Mouse (Mus musculus) limb, embryonic 10.5 days (tissue): Measurements from ENCODE around the gene Rcan2. TPM values are rescaled to one million over a fixed set of nuclear protein-coding genes. Genes with fewer than 3 reads are reported as not detected.

Source experiments
- DNase-seq: peaks from one replicate; pipeline ENCODE4 v3.0.0-alpha.2; 2017; ENCODE audit warnings: low spot score
- H3K27ac ChIP-seq: fragments of 300-500 bp; sonication (generic); 2 replicates; pipeline ENCODE4 v1.5.1; 2016; ENCODE audit warnings: mild to moderate bottlenecking
- H3K27me3 ChIP-seq: fragments of 300-500 bp; sonication (generic); 2 replicates; pipeline ENCODE4 v1.6.1; 2016; ENCODE audit warnings: low read depth, mild to moderate bottlenecking; ENCODE audit not compliant: poor library complexity, severe bottlenecking
- H3K36me3 ChIP-seq: fragments of 300-500 bp; sonication (generic); 2 replicates; pipeline ENCODE4 v1.6.1; 2016; ENCODE audit warnings: mild to moderate bottlenecking, moderate library complexity
- H3K4me1 ChIP-seq: fragments of 300-500 bp; sonication (generic); 2 replicates; pipeline ENCODE4 v1.6.1; 2016
- H3K4me3 ChIP-seq: fragments of 300-500 bp; sonication (generic); 2 replicates; pipeline ENCODE4 v1.5.1; 2016; ENCODE audit warnings: mild to moderate bottlenecking, moderate library complexity
- H3K9me3 ChIP-seq: fragments of 300-500 bp; sonication (generic); replicated peaks from 2 replicates; pipeline ENCODE4 v1.6.1; 2016; ENCODE audit warnings: mild to moderate bottlenecking
- WGBS: fragments of 180-500 bp; shearing (Covaris S2); methylation state at CpG from one replicate; pipeline ENCODE4 v1.1.7; 2016; 5-methylcytosine and 5-hydroxymethylcytosine counted together
- polyA plus RNA-seq: library from polyadenylated mRNA; unstranded; fragments of >200 nt; fragmentation: Nextera tagmentation; extraction: Ambion mirVana; gene quantifications from 2 replicates; pipeline ENCODE4 v1.2.1, GENCODE M21; 2016

Rcan2 gene
- polyA plus RNA-seq, 1 experiment from 2014 or later: 1.9 TPM

- H3K4me1 ChIP-seq: 0 out of 2 replicates have a peak, but pooled peaks cover 11% of the 10 kb centered on the region
- no peak for DNase-seq
- H3K9me3 ChIP-seq: no peaks in the 10 kb centered on the region
- H3K36me3 ChIP-seq: no peaks in the 10 kb centered on the region
- H3K27me3 ChIP-seq: peaks cover 1% of the 10 kb centered on the region; the same call in 1 of the 2 replicates
- WGBS: 94% methylated on average over 4 of the region's 4 CpGs
- no peak overlapping the region for H3K27ac ChIP-seq
- H3K4me3 ChIP-seq: no peak overlapping the region
These were observed 282.0 kb downstream of the Rcan2 start for GRCm38 (mm10) chr17:44083156-44083555.

GRCm38 (mm10) chr17:44088226-44088625 is 287.1 kb downstream of the Rcan2 start:
- Histone ChIP-seq H3K9me3 (no peaks in the 10 kb centered on the region), H3K4me1 (no peaks in the 10 kb centered on the region), H3K36me3 (no peaks in the 10 kb centered on the region), H3K27me3 (no peaks in the 10 kb centered on the region), H3K4me3 (no peak overlapping the region), H3K27ac (no peak overlapping the region)
- DNase-seq: no peak
- WGBS: 93% methylated on average over 3 of the region's 3 CpGs

Other genes with a start within 250 kb of the Rcan2 start
- 1.0 and 2.2 TPM in 2 replicates for gene Pla2g7, start 233.3 kb upstream of the Rcan2 start, polyA plus RNA-seq
- gene Tdrd6, start 171.1 kb upstream of the Rcan2 start, polyA plus RNA-seq: not detected in 2 replicates
- gene Slc25a27, start 134.1 kb upstream of the Rcan2 start, polyA plus RNA-seq: 25.5 and 35.8 TPM in 2 replicates
- gene Cyp39a1, start 133.9 kb upstream of the Rcan2 start, polyA plus RNA-seq: 25.5 and 30.1 TPM in 2 replicates